Mouse (Mus musculus): ENCODE measurements at regions not wholly inside any gene's neighbourhood (a gene's known extent, or its start where the extent isn't known, plus 50 kb on each side); places are given as distances from the start of the nearest gene placed in this dataset.

DNA sequence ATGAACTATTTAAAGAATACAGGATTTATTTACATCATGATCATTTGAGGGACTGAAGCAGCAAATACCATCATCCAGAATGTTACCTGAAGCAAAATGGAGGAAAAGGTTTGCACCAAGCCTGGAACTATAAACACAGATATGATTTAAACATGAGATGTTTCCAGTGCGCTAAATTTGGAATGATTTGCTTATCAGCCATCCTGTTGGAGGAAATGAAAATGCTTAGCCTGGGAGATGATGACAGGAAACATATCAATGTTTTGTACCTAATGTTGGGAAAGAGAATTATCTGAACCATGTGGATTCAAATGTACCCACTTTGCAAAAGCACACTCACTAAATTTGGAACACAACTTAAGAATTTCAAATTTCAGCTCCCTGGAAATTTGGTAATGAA lies 149.3 kb downstream of the Adgra3 start:
- DNase-seq = no peak

DNA sequence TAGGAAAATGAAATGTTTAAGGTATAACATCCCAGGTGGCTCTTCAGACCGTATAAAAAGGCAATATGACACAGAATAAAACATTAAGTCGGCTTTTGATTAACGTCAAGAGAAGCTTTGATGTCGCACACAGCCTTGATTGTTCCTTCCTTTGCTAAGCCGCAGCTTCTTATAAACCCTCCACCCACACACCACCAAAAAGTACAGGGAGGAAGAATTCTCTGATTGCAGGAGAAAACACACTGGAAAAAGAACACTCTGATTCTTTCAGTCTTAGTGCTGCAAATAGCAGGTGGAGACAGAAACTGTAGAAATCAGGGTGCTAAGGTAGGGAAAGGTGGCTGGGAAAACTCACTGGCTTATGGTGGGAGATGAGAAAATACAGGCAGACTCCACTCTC lies 162.7 kb downstream of the Adgra3 start:
- no peak for DNase-seq

DNA sequence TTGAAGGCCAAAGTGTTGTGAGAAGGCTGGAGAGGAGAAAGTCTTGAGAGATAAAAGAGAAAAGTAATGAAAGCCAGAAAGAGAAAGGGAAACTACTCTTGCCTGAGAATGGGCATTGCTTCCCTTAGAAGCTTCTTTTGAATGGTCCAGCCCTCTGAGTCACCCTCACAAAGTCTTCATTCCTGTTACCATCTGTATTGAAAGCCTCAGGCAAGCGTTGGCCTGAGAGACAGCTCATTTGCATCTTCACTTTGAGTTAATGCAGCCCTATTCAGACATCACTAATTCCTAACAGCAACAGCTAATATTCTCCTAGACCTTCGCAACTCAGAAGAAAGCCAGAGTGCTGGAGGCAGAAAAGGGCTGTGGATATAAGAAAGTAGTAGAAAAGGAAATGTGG lies 178.4 kb downstream of the Adgra3 start:
- DNase-seq = no peak

DNA sequence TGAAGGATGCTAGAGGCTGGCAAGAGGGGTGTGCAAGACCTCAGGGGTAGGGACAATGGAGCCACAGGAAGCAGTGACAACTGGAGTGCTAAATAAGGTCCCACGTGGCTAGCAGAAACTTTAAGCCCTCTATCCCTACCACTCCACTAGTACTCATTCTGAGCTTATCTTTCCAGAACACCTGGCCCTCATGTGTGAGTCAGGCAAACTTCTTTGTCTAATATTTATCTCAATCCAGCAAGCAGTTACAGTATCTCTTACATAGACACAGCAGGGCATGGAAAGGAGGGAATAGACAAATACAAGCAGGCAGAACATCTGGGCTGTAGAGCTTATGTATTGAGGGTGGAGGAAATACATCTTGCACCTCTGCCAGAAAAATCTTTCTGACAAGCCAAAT lies 182.6 kb downstream of the Adgra3 start:
- no peak for DNase-seq

DNA sequence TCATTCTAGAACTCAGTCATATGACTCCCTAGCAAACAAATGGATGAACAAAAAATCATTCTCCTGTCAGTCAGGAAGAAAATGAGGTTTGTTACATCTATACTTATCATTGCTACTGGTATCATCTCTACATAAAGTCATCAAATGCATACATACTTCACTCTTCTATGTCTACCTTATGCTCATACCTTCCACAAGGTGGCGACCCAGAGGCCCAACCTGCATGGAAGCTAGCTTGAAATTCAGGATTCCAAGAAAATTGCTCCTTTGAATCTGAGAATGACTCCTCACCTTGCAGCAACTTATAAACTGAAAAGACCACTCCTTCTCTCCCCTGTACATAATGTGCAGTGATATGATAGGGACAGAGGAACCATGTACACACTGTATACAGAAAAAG lies 201.6 kb downstream of the Adgra3 start:
- DNase-seq = peak; percentile 25 to 38

DNA sequence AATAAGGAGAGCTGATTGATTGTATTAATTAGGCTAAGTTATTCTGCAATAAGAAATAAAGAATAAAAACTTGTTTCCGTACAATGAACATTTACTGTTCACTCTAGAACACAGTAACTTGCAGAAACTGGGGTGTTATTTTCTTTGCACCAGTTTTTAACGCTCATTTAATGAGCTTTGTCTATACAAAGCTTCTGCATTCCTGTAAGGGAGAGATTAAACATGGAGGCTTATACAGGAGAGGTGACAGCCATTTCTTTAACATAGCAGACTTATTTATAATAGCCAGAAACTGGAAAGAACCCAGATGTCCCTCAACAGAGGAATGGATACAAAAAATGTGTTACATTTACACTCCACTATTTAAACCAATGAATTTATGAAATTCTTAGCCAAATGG lies 202.8 kb downstream of the Adgra3 start:
- no peak for DNase-seq

DNA sequence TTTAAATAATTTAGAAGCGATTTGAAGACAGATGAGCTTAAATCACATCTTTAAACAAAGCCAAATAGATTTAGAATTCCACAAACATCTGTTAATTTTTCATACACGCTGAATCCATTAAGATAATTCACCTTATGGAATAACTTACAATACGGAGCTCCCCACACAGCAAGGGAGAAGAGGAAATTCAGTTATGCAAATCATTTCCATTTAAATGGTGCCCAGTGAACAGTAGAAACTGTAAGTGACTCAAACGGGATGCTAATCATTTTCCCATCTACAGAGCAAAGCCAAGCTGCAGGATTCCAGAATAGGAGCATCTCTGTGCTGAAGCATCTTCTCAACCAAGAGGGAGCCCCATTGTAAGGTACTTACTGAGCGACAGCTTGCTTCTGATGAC lies 210.1 kb downstream of the Adgra3 start:
- DNase-seq = no peak

DNA sequence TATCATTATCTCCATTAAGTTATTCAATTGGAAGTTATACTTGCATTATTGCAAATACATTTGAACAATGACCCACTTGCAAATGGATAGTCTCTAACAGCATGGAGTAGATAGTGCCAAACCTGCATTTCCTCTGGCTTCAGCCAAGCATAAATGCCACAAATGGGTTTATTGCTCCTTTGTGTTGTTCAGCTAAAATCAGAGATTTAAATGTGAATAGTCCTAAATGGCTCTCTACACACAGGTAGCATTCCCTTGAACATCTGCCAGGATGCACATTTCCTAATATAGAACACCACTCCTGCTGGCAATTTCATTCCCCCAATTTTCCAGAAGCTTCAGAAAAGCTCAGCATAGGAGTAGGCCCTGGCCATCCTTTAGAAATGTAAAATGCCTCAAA lies 210.6 kb downstream of the Adgra3 start:
- DNase-seq = peak; percentile 13 to 46

DNA sequence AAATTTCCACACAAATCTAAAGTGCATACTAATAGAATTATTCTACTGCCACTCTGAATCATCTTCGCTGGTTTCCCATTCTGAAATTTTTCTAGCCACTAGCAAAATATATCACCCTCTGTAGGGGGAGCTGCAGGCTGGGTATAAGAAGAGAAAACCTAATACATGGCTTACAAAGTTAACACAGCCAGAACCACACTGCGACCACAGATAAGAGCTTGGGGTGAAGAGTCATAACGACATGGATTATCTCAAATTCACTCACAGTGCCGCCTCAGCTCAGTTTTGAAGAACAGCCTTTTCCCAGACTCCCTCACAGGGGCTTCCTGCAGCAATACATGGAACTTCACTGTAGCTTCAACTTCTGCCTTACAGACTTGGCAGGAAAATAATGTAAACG lies 240.0 kb downstream of the Adgra3 start:
- peak in 1 of 2 experiments; percentile 10 for DNase-seq

DNA sequence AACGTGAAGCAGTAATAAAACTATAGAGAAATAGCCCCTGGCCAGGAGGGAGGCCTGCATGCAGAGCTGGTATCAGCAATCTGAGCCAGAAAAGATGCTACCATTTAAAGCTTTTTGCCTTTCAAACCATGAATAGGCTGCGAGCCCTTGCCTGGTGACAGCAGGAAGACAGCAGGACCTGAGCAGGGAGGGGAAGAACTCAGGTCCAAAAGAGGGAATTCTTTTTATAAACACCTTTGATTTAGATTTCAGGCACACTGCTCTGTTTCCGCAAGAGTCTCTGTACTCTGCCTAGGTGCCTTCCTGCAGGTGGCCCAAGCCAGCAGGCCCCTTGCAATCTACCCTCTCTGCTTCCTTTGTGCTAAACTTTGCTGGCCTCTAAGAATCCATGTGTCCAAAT lies 242.1 kb downstream of the Adgra3 start:
- peak; percentile 65 to 72 for DNase-seq

DNA sequence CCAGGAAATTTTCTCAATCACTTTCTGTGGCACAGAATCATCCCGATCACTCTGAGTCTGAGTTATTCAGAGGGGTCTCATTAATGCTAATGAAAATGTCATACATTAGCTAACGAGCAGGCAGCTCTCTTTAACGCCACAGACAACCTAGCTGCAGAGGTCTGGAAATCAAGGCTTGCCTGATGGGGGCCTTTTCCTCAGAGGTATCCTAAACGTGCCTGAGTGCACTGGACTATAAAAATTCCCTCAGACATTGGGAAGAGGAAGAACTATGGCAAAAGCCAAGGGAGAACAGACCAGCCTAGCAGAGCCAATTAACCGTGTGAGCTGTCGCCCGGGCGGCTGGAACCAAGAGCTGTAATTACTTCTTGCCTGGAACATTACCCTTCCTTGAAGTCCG lies 245.5 kb downstream of the Adgra3 start:
- DNase-seq = peak in 1 of 2 experiments; percentile 4

DNA sequence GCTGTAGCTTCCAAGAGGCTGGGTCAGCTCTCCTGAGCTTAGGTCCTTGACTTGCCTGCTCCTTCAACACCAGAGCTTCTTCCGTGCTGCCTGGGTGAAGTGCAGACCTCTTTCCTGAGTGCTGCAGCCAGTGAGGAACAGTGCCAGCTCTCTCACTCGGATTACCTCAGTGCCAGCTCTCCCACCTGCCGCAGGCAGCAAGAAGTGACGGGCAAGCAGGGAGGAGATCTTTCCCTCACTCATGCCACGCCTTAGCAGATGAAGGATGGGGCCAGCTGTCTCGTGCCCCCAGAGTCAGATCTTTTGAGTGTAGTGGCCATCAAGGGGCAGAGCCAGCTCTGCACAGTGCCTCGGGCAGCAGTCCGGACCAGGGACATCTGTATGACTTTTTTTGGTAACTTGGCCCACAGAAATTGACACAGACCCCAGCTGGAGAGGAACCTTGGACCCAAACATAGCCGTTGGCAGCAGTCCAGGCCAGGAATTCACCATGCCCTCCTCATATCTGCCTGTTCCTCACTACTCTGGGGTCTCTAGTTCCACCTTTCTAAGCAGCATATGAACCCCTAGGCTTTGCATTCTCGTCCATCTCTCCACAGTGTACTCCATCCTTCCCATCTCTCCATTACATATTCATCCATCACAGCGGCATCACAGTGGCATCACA lies 263.9 kb upstream of the Kcnip4 start:
- DNase-seq = peak; percentile 73 to 74

DNA sequence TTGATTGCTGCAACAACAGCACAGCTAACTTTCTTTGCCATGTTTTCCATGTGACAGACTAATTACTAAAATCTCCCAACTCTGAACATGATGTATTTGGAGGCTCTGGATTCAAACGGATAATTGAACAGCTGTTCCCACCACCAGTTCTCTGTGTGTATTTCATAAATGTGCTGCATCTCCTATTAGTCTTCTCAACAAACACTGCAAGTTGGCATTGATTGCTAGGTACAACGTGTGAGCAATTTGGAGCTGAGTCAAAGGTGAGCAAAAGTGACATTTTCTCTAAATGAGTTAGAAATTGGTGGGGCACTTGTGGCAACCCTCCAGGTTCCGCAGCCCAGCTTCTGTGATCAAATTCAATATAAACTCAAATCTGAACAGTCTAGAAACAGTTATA lies 259.0 kb upstream of the Kcnip4 start:
- no peak for DNase-seq

DNA sequence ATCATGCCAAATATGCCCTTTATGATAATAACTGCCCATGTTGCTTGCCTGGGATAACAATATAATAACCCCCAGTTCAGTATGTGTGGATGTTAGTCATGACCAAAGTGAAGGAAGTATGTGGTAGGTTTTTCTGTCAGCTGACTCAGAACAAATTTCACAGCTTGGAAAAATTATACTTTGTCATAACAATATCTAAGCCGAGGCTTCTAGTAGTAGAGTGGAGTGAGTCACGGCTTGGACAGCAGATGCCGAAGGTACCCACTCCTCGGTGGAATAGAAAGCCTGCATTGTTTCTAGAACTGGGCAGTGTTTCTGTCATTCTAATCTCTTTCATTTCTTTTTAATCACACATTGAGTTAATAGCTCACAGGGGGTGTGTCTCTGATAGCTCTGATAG lies 236.3 kb upstream of the Kcnip4 start:
- DNase-seq = no peak

DNA sequence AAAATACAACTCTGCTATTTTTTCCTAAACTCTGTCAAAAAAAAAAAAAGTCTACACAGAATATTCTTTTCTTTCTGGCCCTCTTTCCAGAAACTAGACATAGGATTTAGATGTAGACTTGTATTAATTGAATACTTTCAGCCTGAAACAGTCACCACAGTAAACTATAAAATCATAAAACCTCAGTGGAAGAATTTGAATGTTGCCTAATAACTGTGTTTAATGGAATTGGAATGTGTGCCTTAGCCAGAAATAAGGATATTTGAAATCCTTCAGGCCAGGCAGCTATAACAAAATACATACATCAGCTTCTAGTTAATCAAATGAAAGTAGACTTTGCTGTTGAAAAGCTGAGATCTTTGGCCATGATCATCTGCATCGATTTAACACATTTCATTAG lies 230.8 kb upstream of the Kcnip4 start:
- DNase-seq = no peak

DNA sequence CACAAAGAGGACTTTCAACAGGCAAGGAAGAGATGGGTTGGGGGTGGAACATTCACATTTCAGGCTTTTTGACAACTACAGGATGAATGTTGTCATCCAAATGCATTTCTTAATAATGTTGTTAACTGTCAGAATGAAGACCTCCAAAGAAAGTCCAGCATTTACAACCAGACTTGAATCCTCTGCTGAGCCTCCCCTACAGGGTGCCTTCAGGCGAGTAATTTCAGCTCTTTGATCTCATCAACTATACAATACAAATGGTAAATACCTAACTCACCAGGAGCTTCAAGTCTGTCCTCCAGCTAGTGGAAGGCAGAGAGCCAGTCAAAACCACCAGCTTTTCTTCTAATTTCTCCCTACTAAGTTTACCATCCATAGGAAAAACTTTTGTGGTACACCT lies 187.9 kb upstream of the Kcnip4 start:
- DNase-seq = no peak

DNA sequence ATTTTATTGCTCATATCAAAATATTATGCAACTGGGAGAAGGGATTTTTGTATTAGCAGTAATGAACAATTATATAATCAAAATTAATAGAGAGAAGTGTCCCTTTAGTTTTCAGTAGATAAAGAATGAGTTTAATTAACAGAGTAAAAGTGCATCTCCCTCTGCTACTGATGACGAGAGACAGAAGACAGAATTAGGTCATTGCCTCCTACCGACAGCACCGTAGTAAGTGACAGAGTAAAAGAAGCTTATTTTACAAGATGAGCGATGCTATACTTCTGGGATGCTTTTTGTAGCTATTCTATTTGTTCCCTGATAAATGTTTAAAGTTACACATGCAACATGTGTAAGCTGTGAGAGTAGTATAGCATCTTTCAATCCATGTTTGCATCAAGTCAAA lies 157.4 kb upstream of the Kcnip4 start:
- DNase-seq = no peak

DNA sequence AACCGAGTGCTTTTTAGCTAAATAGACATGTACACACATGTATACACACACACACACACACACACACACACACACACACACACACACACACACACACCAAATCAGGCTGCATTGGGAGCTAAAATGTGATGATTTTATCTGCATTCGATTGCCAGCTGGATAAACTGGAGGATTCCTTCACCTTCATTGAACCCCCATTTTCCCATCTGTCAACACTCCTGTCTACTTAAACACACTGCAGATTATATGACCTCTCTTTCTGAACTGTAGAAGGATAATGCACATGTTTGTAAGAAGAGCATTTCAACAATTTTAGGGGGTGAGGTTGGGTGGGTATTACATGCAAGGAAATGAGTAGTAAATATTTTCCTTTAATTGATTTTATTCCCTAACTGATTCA lies 156.8 kb upstream of the Kcnip4 start:
- no peak for DNase-seq

DNA sequence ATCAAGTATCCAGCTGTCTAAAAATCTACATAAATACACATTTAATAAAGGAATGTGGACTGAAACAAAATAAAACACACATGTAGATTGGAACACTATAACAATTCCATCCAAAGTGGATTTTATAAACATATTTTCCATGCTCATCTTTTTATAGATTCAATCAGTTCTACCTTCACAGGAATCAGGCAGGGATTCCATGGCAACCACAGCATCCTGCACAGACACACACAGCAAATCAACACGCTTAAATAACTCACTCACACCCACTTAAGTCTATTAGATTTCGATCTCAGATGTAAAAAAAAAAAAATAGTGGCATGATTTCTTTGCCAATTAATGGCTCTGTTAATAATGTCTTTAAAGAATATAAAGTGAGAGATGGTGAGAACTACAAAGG lies 151.2 kb upstream of the Kcnip4 start:
- DNase-seq = no peak

DNA sequence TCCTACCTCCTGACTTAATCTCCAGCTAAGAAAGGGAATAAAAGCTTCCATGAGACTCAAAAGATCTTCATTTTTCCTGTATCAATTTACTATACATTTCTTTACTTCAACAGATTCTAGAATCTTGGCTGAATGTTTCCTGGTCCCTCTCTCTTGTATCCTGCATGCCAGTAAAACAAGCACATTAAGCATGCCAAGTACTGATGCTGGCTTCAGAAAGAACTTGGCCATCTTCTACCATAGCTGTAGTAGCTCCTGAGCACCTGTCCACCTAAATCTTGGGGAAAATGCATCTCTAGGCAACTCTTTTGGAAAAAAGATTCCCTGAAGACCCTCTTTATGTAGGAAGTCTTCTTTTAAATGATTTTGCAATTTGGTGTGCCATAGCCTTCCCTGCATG lies 140.5 kb upstream of the Kcnip4 start:
- no peak for DNase-seq

DNA sequence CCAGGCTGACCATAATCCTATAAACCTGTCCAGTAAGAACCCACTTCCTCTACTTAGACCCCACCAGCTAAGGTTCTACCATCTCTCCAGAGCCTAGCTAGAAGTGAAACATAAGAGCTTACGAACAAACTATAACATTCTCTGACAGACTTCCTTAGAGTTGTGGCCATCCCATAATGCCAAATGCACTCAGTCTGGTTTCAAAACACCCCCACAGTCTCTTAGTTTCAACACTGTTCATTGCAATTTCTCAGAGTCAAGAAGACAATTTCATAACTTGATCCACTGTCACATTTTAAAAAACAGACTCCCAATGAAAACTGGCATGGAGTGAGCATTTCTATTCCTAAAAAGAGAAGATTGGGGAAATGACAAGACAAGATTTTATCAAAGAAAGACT lies 139.2 kb upstream of the Kcnip4 start:
- no peak for DNase-seq

DNA sequence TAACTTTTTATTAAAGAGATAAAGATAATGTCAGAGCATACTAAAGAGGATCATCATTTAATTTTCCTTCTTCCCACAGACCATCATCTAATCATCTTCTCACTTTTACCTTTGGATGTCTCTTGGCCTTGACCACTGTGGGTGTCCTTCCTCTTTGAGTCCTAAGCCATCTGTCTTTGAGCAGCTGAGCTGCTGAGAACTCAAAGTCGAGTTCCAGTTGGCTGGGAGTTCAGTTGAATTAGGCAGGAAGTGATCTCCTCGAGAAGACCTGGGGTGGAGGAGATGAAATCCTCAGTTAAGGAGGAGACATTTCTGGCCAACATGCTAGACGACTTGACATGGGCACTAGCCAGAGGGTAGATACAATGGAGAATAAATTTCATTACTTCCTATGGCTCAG lies 137.4 kb upstream of the Kcnip4 start:
- peak; percentile 51 to 62 for DNase-seq

DNA sequence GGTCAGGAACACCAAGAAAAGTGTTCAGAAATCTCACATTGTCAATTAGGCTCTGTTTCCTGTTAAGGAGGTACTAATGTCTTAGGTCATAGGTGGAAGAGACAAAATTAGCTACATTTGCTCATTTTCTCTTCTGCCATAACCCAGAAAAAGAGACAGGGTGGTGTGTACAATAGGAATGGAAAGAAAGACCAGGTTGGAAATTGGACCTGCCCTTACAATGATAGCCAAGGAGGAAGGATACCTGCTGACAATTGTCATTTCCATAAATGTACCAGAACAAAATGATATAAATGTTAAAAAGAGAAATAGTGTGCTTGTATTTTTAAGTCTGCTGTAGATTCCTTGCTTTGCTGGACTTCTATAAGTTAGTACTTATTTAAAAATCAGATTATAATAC lies 135.9 kb upstream of the Kcnip4 start:
- DNase-seq = no peak

DNA sequence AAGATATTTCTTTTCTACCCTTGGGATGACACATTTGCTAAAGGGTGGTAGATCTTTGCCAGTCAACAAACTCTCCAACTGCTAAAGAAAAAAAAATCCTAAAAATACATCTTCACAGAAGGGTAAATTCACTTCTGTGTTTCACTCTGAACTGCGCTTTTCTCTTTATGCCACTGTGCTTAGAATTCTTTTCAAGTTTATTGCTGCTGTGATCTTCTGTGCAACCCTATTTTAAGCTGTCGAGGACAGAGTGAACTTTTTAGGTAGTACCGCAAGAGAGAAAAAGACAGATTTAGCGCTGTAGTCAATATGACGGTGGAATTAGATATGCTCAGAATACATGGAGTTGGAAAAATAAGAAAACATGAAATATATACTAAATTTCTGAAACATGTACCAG lies 126.2 kb upstream of the Kcnip4 start:
- DNase-seq = no peak

DNA sequence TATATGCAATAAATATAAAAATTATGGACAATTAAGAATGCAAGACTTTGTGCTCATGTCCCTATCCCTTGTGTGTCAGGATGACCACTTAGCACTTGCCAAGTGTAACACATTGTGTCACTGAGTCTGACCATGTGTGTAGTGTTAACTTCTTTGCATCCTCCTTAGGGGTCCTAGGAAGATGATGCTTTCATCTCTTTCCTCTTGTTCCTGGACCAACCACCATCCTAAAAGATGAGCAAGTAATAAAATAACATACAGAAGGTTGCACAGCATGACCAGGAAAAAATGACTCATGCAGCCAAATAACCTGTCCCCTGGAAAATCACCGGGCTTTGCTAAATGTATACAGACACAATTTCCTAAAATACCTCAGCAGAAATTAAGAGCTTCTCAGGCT lies 121.1 kb upstream of the Kcnip4 start:
- DNase-seq = peak; percentile 53 to 76

DNA sequence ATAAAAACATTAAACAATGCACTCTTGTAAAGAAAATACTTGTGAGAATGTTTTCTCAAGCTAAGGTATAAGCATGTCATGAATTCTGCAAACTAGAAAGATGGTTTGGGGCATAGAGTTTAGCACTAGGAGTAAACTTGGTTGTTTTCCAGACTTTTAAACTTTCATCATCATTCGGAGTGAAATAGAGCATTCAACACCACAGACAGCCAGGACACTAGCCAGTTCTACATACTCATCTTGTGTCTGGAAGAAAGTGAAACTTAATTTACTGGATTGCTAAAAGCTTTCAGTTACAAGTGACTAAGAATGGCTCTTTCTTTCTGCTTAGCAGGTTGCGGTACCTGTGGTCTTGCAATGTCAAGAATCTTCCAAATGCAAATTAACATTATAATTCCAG lies 119.9 kb upstream of the Kcnip4 start:
- no peak for DNase-seq
